Mouse (Mus musculus) frontal cortex, postnatal 14 days (tissue): Measurements from ENCODE around the gene Rxylt1.
A peak's percentile ranks its signal among the peaks of the same experiment; 100 is the strongest.

Experiments used
- DNase-seq, 2 experiments: peaks; one replicate each; pipeline ENCODE4 v3.0.0; 2022; ENCODE audit warnings: low spot score in 2 of 2

Gene Rxylt1

DNA sequence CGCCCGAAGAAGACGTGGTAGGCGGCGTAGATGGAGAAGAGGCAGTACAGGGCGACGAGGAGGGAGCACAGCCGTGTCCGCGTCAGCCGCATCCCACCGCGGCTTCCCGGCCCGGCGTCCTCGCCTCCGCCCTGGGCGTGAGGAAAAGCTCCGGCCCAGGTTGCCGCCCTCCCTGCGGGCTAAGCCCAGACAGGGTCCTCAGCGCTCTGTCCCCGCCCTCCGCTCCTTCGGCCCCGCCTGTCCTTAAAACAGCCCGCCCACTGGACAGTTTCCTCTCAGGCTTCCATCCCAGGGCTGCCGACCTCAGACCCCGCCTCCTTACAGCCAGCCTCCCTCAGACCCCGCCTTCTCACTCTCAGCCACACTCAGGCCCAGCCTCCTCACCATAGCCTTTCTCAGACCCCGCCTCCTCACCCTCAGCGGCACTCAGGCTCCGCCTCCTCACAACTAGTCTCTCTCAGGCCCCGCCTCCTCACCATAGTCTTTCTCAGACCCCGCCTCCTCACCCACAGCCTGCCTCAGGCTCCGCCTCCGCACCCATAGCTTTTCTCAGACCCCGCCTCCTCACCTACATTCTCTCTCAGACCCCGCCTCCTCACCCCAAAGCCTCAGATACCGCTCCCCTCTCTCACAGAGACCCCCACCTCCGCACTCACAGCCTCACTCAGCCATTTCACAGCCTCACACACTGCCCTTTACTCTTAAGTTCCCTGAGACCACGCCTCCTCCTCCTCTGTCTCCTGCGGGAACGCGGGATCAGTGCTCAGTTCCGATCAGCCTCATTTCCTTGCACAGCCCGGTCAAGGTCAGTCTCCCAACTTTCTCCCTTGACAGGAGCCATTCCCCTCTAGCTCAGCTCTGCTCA is at the start of gene Rxylt1:
Gene Rxylt1, minus strand, starts transcription at position 392 of the 865 bp plus-strand sequence.
- DNase-seq: peak; percentile 89 to 92

DNA sequence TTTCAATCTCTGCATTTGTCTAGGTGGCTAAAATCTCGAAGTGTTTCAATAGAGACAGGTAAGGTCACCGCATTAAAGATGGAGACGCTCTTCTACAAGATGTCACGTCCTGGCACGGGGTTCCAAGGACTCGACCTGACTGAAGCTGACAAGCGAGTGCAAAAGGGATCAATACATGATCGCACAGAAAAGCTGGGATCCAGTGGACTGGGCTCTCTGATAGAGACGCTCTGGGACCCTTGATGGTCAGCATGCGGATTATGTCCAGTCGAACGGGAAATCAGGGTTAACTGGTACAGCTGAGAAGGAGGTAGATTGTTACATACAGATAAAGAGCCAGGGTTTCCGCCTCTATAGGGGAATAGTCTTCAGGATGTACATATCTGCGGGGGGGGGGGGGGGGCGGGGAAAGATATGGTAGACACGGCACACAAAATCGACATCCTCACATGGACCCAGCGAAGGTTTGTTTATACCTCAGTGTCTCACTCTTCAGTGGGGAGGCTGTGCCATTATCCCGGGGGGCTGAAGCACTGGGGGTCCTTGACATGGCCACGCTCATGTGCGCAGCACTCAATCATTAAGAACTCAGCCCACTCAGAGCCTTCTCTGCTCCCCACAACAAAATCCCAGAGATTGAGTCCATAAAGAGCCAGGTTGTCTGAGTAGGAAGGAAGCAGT is 24.3 kb upstream of the Rxylt1 start:
- no peak for DNase-seq

DNA sequence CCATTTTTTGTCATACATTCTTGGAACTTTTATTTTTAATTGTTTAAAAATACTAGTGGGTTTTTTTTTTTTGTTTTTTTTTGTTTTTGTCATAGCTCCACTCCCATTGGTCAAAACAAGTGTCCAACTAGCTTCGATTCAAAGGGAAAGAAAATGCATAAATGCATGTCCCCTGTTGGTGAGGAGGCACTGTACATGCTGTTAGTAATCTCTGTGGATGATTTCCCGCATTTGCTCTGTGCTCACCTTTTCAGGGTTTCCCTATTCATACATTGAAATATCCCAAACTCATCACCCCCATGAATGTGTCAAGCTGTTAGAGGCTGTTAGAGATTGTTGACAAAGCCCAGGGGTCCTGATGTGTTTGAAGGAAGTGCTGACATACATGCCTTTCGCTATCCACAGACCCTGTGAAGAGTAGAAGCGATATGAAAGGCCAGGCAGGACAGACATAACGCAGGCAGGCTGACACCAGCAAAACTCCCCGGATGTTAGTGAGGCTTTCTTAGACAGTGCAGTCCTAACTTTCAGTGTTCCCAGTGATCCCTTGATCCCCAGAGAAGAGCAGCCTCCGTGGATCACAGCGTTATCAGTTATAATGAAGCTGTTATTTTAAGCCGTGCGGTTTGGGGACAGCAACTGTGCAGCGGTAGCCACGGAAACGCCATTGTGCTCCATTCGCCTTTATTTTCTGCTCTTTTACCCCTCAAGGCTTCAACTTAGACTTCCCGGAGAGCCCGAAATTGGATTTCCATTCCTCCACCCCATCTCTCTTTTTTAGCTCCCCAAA is 23.5 kb upstream of the Rxylt1 start:
- no peak for DNase-seq

DNA sequence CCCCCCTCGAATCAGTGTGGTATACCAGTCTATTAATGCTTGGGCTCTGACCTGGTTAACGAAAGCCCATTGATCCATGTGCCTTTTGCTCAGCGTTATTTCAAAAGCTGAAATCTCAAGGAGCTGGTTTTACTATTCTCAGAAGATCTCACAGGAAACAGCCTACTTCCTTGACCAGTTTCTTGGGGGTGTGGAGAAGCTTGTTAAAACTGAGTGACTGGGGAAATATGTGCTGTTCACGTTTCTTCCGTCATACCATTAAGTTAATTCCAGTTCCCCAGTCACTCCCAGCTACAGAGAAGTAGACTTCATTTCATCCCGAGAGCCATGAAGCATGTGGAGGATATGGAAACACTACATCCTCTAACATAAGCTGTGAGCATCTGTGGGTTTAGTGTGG is 22.3 kb upstream of the Rxylt1 start:
- no peak for DNase-seq

DNA sequence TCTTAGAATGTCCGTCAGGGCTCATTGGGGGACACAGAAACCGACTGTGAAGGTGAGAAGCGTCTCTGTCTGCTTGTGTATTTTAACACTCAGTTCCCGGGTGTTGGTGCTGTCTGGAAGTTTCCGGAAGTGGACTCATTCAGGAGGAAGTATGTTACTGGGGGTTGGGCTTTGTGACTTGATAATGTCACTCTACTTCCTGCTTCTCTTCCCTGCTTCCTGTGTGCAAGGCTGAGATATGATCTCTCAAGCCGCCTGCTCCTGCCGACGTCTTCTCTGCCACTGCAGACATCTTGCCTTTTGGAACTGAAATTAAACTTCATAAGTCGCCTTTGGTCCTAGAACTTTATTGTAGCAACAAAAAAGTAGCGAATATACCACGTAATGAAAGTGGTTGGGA is 19.5 kb upstream of the Rxylt1 start:
- DNase-seq: no peak

DNA sequence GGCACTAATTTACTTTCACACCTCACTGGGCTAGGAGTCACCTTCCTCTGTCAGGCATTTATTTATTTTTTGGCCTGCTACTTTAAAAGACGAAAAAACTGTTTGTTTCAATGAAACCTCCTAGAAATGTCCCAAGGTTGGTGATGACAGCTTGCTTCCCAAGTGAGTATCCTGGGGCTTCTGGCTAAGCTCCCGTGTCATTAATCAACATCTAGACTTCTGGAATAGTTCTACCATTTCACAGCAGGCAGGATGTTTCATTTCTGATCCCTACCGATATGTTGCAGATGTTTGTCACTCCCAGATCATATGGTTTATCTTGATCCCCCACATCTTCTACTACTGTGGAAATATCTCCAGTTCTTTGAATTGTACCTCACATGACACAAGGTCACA is 9.5 kb upstream of the Rxylt1 start:
- no peak for DNase-seq

DNA sequence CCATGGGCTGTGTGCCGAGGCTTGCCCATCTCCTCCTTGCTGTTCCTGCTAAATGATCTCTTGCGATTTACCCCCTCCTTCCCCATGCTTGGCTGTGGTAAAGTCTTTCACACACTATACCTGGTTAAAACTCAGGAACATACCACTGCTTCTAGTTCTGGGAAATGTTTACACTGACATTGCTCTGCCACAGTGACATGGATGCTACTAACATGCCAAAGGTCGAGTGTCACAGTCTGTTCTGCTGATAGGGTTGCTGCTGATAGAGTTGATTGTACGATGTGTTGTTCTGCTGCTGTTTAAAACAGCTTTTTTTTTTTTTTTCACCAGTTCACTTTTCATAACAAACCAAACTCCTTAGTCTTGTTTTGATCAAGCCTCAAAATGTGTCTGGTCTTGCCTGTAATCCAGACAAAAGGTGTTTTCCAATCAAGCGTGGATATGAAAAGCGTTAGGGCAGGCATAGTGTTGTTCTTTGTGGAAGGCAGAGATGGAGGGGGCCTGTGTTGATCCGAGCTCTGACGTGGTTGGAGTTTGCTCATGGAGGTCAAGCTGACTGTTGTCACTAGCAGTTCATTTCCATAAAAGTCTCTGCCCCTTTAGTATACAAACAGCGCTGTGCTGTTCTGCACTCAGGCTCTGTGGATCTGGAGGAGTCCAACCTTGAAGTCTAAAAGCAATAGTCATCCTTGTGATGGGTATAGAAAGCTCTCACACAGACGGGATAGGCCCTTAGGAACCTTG is 8.9 kb upstream of the Rxylt1 start:
- no peak for DNase-seq

DNA sequence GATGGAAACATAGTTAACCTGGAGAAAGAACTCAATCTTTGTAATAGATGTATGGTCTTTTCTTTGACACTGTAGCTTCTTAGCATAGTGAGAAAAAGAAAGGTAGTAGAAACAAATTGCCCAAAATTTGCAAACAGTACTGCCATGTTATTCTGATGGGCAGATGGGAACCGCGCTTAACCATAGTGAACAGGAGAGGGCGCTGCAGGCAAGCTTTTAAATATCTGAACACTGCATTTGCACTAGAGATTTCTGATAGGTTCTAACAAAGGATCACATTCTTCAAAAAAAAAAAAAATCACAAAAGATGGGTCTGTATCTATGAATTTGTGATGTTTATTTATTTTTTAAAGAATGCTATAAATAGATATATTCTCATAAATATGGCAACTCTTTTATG is 8.2 kb upstream of the Rxylt1 start:
- DNase-seq: peak; percentile 24 to 61

DNA sequence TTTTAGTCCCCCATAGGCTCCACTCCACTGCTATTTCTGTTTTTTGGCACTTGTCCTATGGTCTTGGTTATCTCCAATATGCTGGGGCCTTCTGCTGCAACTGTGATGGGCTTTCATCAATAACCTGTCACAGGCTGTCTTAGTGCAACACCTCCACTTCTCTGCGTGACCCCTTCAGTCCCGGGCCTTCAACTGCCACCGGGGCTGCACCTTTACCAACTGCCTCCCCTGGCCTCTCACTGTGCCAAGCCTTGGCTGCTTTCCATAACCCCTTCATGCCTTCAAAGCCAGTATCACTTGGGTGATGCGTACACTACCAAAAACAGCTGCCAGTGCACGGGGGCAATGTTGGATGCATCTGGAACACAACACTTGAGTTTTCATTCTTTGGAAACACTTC is 5.5 kb upstream of the Rxylt1 start:
- no peak for DNase-seq

DNA sequence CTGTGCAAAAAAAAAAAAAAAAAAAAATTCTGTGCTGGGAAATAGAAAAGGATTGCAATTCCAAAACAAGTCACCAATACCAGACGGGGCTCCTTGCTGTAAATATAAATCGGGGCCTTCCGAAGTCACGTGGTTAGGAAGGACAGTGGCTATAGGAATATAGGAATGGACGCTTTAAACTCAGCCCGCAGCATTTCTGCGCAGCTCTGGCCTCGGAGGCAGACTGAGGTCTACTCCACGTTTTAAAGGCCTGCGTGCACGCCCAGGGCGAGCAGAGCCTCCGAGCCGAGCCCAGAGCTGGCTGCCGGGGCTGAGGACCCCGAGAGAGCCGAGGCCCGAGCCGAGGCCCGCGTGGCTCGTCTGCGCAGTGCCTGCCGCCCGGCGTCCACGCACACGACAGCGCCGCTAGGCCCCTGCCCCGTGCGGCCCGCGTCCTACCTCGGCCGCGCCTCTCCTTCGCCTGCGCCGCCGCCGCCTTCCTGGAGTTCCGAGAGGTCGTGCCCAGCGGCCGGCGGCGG is 650 bp downstream of the Rxylt1 start:
- DNase-seq: peak in 1 of 2 experiments; percentile 22

DNA sequence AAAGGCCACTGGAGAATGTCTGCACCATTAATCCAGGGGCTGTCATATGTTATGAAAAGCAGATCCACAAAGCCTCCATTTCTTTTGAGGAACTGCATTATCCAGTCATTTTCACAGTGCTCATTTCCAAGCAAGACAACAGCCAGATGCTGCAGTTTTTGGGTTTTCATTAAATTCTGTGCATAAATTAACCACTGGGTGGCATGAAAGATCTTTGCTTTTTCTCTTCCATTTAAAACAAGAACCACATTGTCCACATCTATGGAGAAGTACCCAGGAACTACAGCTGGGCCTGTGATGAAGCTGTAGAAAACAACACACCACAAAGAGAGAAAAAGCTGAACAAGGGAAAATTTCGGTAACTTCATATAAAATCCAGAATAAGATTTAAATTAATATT is 6.7 kb downstream of the Rxylt1 start:
- DNase-seq: no peak

DNA sequence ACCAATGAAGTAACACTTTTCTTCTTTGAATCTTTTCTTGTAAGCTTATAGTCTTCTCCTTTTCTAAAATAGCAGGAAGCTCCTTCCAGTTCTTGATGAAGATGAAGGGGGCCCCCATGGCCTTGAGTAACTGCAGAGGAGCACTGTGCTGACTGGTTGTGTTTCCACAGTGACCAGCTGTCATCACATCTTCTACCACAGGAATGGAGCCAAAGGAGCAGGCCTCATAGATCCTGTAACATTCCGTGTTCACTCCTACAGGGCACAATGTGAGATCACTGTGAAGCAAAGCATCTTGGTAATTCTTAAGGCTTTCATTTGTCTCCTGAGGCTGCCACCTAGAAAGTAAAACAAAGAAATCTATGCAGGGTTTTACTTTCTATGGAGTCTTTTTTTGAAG is 15.8 kb downstream of the Rxylt1 start:
- DNase-seq: no peak

DNA sequence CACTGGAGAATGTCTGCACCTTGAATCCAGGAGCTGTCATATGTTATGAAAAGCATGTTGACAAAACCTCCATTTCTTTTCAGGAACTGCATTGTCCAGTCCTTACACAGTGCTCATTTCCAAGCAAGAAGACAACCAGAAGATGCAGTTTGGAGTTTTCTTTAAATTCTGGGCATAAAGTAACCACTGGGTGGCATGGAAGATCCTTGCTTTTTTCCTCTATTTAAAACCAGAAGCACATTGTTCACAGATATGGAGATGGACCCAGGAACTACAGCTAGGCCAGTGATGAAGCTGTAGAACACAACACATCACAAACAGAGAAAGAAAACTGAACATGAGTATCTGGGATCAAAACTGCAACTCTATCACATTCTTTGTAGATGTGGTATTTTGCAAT is 28.0 kb downstream of the Rxylt1 start:
- no peak for DNase-seq

DNA sequence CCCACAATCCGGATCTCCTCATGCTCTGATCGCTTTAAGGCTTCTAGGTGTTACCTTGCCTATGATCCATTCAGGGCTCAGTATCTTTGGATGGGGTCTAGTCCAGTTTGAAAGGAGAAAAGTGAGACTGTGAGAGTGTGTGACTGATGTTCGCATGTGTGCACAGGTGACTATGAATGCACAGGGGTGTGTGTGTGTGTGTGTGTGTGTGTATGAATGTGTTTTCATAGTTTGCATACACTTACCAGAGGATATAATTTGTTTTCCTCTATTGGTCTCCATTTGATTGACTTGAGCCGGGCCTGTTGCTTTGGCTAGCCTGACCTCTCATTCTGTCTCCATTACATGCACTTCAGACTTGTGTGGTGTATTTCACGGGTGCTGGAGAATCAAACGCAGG is 41.3 kb downstream of the Rxylt1 start:
- no peak for DNase-seq

DNA sequence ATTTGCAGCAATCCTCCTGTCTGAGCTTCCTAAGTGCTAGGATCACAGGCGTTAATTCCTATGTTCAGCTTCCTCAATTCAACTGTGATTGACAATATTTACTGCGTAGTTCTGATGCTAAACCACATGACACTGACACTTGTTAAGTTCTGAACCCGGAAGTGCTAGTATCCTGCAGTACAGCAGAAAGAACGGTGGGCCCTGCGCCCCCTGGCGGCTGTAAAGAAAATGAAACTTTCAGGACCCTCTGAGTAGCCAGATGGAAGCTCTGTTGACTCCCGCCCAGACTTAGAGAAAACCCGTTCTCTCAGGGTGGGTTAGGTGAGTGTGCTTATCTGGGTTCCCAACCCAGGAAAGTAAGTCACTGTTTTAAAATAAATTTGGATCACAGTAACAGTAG is 42.6 kb downstream of the Rxylt1 start:
- no peak for DNase-seq

DNA sequence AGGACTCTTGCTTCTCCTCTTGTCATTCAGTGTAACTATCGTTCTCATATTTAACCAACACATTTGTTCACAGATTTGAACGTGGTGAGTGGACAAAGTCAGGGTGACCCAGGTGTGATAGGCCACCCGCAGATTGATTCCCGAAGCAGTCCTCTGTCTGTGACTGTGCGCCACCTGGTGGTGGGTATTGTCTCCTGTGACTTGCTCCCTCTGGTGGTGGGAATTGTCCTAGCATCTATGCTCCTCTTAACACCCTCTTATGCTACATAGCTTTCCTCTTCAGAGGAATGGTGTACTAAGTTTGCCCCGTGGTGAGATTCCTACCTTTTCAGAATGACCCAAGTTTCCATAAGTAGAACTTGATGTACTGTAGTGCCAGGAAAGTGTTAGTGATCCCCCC is 45.3 kb downstream of the Rxylt1 start:
- peak; percentile 67 to 87 for DNase-seq

DNA sequence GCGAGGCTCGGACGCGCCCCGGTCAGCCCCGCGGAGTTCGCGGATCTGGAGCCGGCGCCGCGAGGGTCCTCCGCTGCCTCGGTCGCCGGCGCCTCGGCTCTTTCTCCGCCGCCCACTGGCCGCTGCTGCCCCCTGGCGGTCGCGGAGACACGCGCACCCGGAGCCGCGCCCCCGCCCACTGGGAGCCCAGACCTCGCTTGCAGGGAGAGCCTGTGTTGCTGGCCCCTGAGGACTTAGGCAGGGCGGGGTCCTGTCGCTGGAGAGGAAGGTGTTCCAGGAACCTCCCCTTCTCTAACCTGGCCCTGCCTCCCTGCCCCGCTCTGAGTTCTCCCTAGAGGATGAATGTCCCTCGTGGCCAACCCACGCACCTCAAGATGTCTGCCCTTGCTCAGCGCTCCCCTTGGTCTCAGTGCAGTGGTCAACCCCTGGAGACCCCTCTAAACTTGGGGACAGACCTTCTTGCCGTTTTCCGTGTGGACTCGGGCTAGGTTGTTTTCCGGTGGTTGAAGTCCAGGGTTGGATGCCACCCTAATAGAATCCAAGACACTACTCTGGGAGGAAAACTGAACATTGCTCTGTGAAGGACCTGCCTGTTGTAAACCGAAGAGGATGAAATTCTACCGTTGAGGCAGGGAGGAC is 49.3 kb downstream of the Rxylt1 start:
- DNase-seq: peak; percentile 51 to 82

DNA sequence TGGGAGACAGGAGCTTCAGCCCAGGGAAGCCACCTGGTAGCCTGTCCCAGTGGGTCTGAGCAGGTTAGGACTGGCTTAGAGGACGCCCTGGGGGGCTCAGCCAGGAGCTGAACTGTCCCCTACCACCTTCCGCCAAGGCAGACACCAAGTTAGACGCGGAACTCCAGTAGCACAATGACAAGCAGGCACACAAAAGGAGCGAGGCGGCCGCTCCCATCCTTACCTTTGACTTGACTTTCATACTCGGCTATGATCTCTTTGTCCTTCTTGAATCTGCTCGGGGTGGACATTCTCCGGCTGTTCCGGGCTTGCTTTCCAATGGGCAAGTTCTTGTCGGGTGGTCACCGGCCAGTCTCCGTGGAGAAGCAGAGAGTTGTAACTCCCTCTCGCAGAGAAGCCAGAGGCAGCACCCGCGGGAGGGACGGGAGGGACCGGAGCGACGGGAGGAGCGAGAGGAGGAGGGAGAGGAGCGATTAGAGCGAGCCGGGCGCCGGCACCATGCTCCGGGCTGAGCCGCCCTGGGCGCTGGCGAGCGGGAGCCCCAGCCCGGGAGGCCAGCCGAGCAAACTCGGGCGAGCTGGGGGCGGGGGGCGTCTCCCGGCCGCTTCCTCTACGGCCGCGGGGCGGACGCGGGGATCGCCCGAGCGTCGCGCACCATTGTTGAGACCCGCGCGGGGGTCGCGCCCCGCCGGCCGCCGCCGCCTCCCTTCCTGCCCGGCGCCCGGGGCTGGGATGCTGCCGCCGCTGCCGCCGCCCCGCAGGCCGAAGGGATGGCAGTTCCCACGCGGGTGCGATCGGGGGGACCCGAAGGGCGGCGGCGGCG is 50.1 kb downstream of the Rxylt1 start, which contains the start of gene Srgap1:
Gene Srgap1, minus strand, starts transcription at position 412 of the 823 bp plus-strand sequence.
- peak in 1 of 2 experiments; percentile 48 for DNase-seq

DNA sequence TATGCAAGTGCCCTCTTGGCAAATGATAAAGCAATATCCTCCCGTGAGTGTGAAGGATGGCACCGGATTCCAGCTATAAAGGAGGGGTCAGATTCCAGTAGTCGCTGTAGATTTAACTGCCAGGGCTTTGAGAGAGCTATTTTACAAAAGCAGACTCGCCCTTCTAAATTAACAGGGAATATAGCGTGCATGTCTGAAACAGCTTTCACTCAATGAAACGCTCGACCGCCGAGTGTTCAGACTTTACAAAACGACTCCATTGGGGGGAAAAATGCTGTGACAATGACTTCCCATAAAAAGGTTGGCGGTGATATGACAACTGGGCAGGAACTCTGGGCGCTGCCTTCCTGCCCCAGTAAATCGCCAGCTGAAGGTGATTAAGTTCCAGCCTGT is 50.7 kb downstream of the Rxylt1 start:
- no peak for DNase-seq

DNA sequence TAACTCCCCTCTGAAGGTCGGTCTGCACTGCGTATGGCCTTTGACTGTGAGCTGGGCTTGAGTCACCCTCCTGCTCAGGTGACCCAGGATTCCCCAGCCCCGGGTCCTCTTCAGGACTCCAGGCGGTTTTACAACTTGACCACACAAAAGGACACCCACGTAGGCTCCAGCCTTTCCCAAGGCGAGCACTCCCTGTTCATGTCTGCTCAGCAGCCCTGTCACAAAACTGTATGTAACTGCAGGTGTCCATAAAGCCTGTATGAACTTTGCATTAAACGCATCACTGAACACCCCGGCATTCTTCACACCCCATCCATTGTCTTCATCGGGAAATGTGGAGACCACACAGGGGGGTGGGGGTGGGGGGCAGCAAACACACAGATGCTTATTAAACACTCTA is 51.2 kb downstream of the Rxylt1 start:
- DNase-seq: no peak
